In the genomic region with DNA sequence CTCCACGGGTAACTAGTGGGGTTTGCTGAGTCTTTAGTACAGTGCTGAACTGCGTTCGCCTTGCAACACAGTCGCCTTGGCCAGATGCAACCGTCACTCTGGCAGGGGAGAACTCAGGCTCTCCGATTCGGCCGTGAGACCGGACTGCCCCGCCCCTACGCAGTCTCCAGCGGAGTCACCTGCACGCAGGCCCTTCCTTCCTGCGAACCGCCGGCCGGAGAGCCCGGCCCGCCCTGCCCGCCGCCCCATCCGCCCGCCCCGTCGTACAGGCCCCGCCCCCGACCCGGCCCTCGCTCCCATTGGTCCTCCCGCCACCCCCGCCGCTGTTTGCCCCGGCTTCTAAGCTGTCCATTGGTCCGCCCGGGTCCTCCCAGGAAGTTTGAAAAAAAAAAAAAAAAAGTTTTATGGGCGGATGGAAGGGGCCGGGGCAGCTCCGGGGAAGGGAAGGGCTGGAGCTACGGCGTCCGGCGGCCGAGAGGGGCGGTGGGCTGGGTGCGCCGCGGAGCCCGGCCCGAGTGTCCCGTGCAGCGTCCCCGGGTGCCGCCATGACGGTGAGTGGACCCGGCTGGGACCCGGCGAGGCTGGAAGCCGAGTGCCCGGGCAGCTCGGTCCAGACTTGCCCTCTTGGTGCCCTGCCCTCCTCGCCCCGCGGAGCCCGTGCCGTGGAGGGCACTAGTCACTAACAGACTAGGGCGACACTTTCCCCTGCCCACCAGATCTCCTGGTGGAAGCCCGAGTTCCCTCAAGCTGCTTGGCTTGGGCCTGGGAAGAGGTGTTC, we compare ENCODE assay signal across 8 mouse cellular contexts. TPM values are rescaled to one million over a fixed set of nuclear protein-coding genes. Genes with fewer than 3 reads are reported as not detected.
DNase-seq lines count a peak whose midpoint lies in the region; ATAC-seq and TF ChIP-seq lines count a peak whose summit lies in the region.

No protein-coding gene starts in this region.

- peak; percentile 90 for ATAC-seq in forebrain, postnatal 0 days
- peak; percentile 82 for ATAC-seq in hindbrain, embryonic 12.5 days (ENCODE audit: low FRiP score)

- no peak for TF ChIP-seq CTCF in forebrain, postnatal 0 days (IDR thresholded peaks at IDR 0.05; ENCODE audit: low read depth)

- peak overlapping the region; percentile 50; the same call in 1 of the 2 replicates for H3K27ac ChIP-seq in forebrain, postnatal 0 days (ENCODE audit: low read depth, low read length)
- H3K27ac ChIP-seq in hindbrain, embryonic 12.5 days: peak overlapping the region; percentile 70; the same call in 1 of the 2 replicates
- peak overlapping the region; percentile 70 for H3K27ac ChIP-seq in macrophage

- H3K9ac ChIP-seq in forebrain, postnatal 0 days: peak overlapping the region; percentile 46
- H3K9ac ChIP-seq in hindbrain, embryonic 12.5 days: peak overlapping the region; percentile 73

- peaks cover 4% of the 10 kb centered on the region; the same call in 1 of the 2 replicates for H3K4me1 ChIP-seq in forebrain, postnatal 0 days (ENCODE audit: insufficient read depth)
- H3K4me1 ChIP-seq in hindbrain, embryonic 12.5 days: peaks cover 43% of the 10 kb centered on the region

- H3K9me3 ChIP-seq in forebrain, postnatal 0 days (ENCODE audit: low read length): no peaks in the 10 kb centered on the region
- H3K9me3 ChIP-seq in hindbrain, embryonic 12.5 days (replicated peaks): no peaks in the 10 kb centered on the region

- WGBS in forebrain, postnatal 0 days: under 1% methylated on average over 61 of the region's 67 CpGs
- under 1% methylated on average over 55 of the region's 67 CpGs for WGBS in hindbrain, embryonic 12.5 days
- 1% methylated on average over 54 of the region's 67 CpGs for WGBS in macrophage (ENCODE audit: missing documents)

- peaks cover 46% of the 10 kb centered on the region for H3K79me2 ChIP-seq in macrophage (ENCODE audit: inconsistent target)

- peak overlapping the region; percentile 58 for H3K4me2 ChIP-seq in forebrain, postnatal 0 days (ENCODE audit: low read depth)
- H3K4me2 ChIP-seq in hindbrain, embryonic 12.5 days (replicated peaks): peak overlapping the region; percentile 83

- H3K27me3 ChIP-seq in forebrain, postnatal 0 days (ENCODE audit: insufficient read depth, low read length): no peaks in the 10 kb centered on the region; the same call in 1 of the 2 replicates
- H3K27me3 ChIP-seq in hindbrain, embryonic 12.5 days: no peaks in the 10 kb centered on the region

- H3K4me3 ChIP-seq in forebrain, postnatal 0 days (ENCODE audit: low read depth, low read length): peak overlapping the region; percentile 40
- H3K4me3 ChIP-seq in hindbrain, embryonic 12.5 days: peak overlapping the region; percentile 56
- H3K4me3 ChIP-seq in macrophage (ENCODE audit: inconsistent target): peak overlapping the region; percentile 78

- no peaks in the 10 kb centered on the region; the same call in 1 of the 2 replicates for H3K36me3 ChIP-seq in forebrain, postnatal 0 days (ENCODE audit: insufficient read depth)
- no peaks in the 10 kb centered on the region for H3K36me3 ChIP-seq in hindbrain, embryonic 12.5 days
- H3K36me3 ChIP-seq in macrophage (ENCODE audit: inconsistent target): peaks cover 11% of the 10 kb centered on the region; the same call in 1 of the 2 replicates

- peak; percentile 94 for DNase-seq in R1 (ENCODE audit: low read depth, low spot score)
- peak; percentile 74 for DNase-seq in cerebellum, adult 9-10 months
- DNase-seq in forebrain, postnatal 0 days: peak; percentile 65
- DNase-seq in left cerebral cortex, adult 18-20 months (ENCODE audit: low spot score in 2 of 2): peak; percentile 38 to 56
- DNase-seq in retina, postnatal 1 day: peak; percentile 95
- DNase-seq in thymus, postnatal 4 days: peak; percentile 90

RNA-seq across cellular contexts. Expression of gene Triobp, which starts 35.3 kb away (rescaled TPM):
- total RNA-seq in forebrain, postnatal 0 days (2014; rRNA removed): 36.7 and 40.5 TPM in 2 replicates
- polyA plus RNA-seq in forebrain, postnatal 0 days (2015; fragmentation: Nextera tagmentation; extraction: Ambion mirVana): 25.1 and 30.5 TPM in 2 replicates
- 44.7 and 52.4 TPM in 2 replicates for polyA plus RNA-seq in hindbrain, embryonic 12.5 days (2016; fragmentation: Nextera tagmentation; extraction: Ambion mirVana)
- total RNA-seq in left cerebral cortex, adult 18-20 months (2021): 10 to 100 TPM; 11.0 to 11.3 TPM
- total RNA-seq in macrophage (2018; cell fraction: chromatin; rRNA removed): 100 to 1,000 TPM in 7 of 26 experiments, 10 to 100 TPM in 19; 21.6 to 213 (median 70.4) TPM
- 10 to 100 TPM; 33.0 to 72.2 (median 47.8) TPM for total RNA-seq in macrophage (2018; cell fraction: cytosol; rRNA removed)
- total RNA-seq in macrophage (2018; cell fraction: nucleus; rRNA removed): 100 to 1,000 TPM in 2 of 26 experiments, 10 to 100 TPM in 24; 18.0 to 146 (median 56.8) TPM
- 27.0 to 38.5 TPM (median 29.5 TPM) in 3 replicates for polyA plus RNA-seq in macrophage (2018)

RNA-seq across cellular contexts. Expression of gene H1f0, which starts 45.4 kb away (rescaled TPM):
- 198 and 209 TPM in 2 replicates for total RNA-seq in forebrain, postnatal 0 days (2014; rRNA removed)
- polyA plus RNA-seq in forebrain, postnatal 0 days (2015; fragmentation: Nextera tagmentation; extraction: Ambion mirVana): 224 and 248 TPM in 2 replicates
- 456 and 488 TPM in 2 replicates for polyA plus RNA-seq in hindbrain, embryonic 12.5 days (2016; fragmentation: Nextera tagmentation; extraction: Ambion mirVana)
- 10 to 100 TPM; 79.6 to 93.8 TPM for total RNA-seq in left cerebral cortex, adult 18-20 months (2021)
- 10 to 100 TPM in 9 of 26 experiments, 1 to 10 TPM in 17; 1.3 to 34.0 (median 6.4) TPM for total RNA-seq in macrophage (2018; cell fraction: chromatin; rRNA removed)
- total RNA-seq in macrophage (2018; cell fraction: cytosol; rRNA removed): 100 to 1,000 TPM in 1 of 26 experiments, 10 to 100 TPM in 25; 33.9 to 115 (median 71.3) TPM
- total RNA-seq in macrophage (2018; cell fraction: nucleus; rRNA removed): 10 to 100 TPM in 24 of 26 experiments, 1 to 10 TPM in 2; 8.0 to 98.0 (median 32.0) TPM
- 47.1 to 75.1 TPM (median 48.4 TPM) in 3 replicates for polyA plus RNA-seq in macrophage (2018)

RNA-seq across cellular contexts. Expression of gene Nol12, which starts 48.1 kb away (rescaled TPM):
- total RNA-seq in forebrain, postnatal 0 days (2014; rRNA removed): 11.2 and 17.6 TPM in 2 replicates
- polyA plus RNA-seq in forebrain, postnatal 0 days (2015; fragmentation: Nextera tagmentation; extraction: Ambion mirVana): 60.3 and 64.2 TPM in 2 replicates
- polyA plus RNA-seq in hindbrain, embryonic 12.5 days (2016; fragmentation: Nextera tagmentation; extraction: Ambion mirVana): 53.8 and 60.0 TPM in 2 replicates
- total RNA-seq in left cerebral cortex, adult 18-20 months (2021): 10 to 100 TPM; 37.3 to 44.0 TPM
- 10 to 100 TPM in 9 of 26 experiments, 1 to 10 TPM in 17; 1.1 to 14.9 (median 7.5) TPM for total RNA-seq in macrophage (2018; cell fraction: chromatin; rRNA removed)
- total RNA-seq in macrophage (2018; cell fraction: cytosol; rRNA removed): 10 to 100 TPM; 16.7 to 32.0 (median 25.4) TPM
- total RNA-seq in macrophage (2018; cell fraction: nucleus; rRNA removed): 10 to 100 TPM in 8 of 26 experiments, 1 to 10 TPM in 18; 2.9 to 19.2 (median 8.1) TPM
- 18.3 to 26.2 TPM (median 18.5 TPM) in 3 replicates for polyA plus RNA-seq in macrophage (2018)

RNA-seq across cellular contexts. Expression of gene Lgals1, which starts 56.3 kb away (rescaled TPM):
- total RNA-seq in forebrain, postnatal 0 days (2014; rRNA removed): 31.8 and 43.6 TPM in 2 replicates
- 63.2 and 99.4 TPM in 2 replicates for polyA plus RNA-seq in forebrain, postnatal 0 days (2015; fragmentation: Nextera tagmentation; extraction: Ambion mirVana)
- 569 and 595 TPM in 2 replicates for polyA plus RNA-seq in hindbrain, embryonic 12.5 days (2016; fragmentation: Nextera tagmentation; extraction: Ambion mirVana)
- total RNA-seq in left cerebral cortex, adult 18-20 months (2021): 10 to 100 TPM; 26.4 to 26.8 TPM
- total RNA-seq in macrophage (2018; cell fraction: chromatin; rRNA removed): 100 to 1,000 TPM in 1 of 26 experiments, 10 to 100 TPM in 25; 10.4 to 333 (median 30.0) TPM
- total RNA-seq in macrophage (2018; cell fraction: cytosol; rRNA removed): 1,000 to 10,000 TPM in 18 of 26 experiments, 100 to 1,000 TPM in 8; 732 to 2,113 (median 1,238) TPM
- 100 to 1,000 TPM in 25 of 26 experiments, 10 to 100 TPM in 1; 69.0 to 290 (median 144) TPM for total RNA-seq in macrophage (2018; cell fraction: nucleus; rRNA removed)
- 1,502 to 3,219 TPM (median 3,114 TPM) in 3 replicates for polyA plus RNA-seq in macrophage (2018)

RNA-seq across cellular contexts. Expression of gene Galr3, which starts 58.8 kb away (rescaled TPM):
- 0.62 TPM in 1 of 2 replicates, not detected in the other for total RNA-seq in forebrain, postnatal 0 days (2014; rRNA removed)
- 0.12 and 0.20 TPM in 2 replicates for polyA plus RNA-seq in forebrain, postnatal 0 days (2015; fragmentation: Nextera tagmentation; extraction: Ambion mirVana)
- polyA plus RNA-seq in hindbrain, embryonic 12.5 days (2016; fragmentation: Nextera tagmentation; extraction: Ambion mirVana): not detected in 2 replicates
- under 1 TPM; 0.82 to 0.98 TPM for total RNA-seq in left cerebral cortex, adult 18-20 months (2021)
- not detected for total RNA-seq in macrophage (2018; cell fraction: chromatin; rRNA removed)
- not detected for total RNA-seq in macrophage (2018; cell fraction: cytosol; rRNA removed)
- total RNA-seq in macrophage (2018; cell fraction: nucleus; rRNA removed): not detected
- polyA plus RNA-seq in macrophage (2018): not detected in 3 replicates

Comparison
In these comparisons a context has a peak if more than half of its experiments do, and no peak if none do; other contexts are left out.
1. Peak in every context shown above with its lines: DNase-seq, ATAC-seq, H3K4me3 ChIP-seq and H3K27ac ChIP-seq.